In genomic region chr3:82995368-82995767, GRCm38 (mm10) we compare ENCODE assay signal across 8 mouse cellular contexts. TPM values are rescaled to one million over a fixed set of nuclear protein-coding genes. Genes with fewer than 3 reads are reported as not detected.
DNase-seq lines count a peak whose midpoint lies in the region; ATAC-seq and TF ChIP-seq lines count a peak whose summit lies in the region.

No protein-coding gene starts in this region.

- peak; percentile 46 for TF ChIP-seq CTCF in left cerebral cortex, adult 2 months (IDR thresholded peaks at IDR 0.05)

- no peak overlapping the region for H3K4me3 ChIP-seq in left cerebral cortex, adult 2 months
- H3K4me3 ChIP-seq in embryonic facial prominence, embryonic 12.5 days, result peak overlapping the region; percentile 24
- peak overlapping the region; percentile 24; the same call in 1 of the 2 replicates for H3K4me3 ChIP-seq in heart, embryonic 11.5 days (ENCODE audit: low read depth, low read length)
- H3K4me3 ChIP-seq in lung, embryonic 16.5 days (ENCODE audit: low read length), result peak overlapping the region; percentile 12; the same call in 1 of the 2 replicates

- WGBS in embryonic facial prominence, embryonic 12.5 days, result 4% methylated on average over 24 of the region's 24 CpGs
- 2% methylated on average over 24 of the region's 24 CpGs for WGBS in heart, embryonic 11.5 days (ENCODE audit: insufficient replicate concordance)
- 4% methylated on average over 24 of the region's 24 CpGs for WGBS in lung, embryonic 16.5 days

- no peak overlapping the region for H3K27ac ChIP-seq in left cerebral cortex, adult 2 months
- no peak overlapping the region for H3K27ac ChIP-seq in embryonic facial prominence, embryonic 12.5 days
- no peak overlapping the region for H3K27ac ChIP-seq in heart, embryonic 11.5 days (ENCODE audit: low read depth, low read length)
- H3K27ac ChIP-seq in lung, embryonic 16.5 days (ENCODE audit: low read length), result no peak overlapping the region

- peak overlapping the region; percentile 63 for H3K4me2 ChIP-seq in embryonic facial prominence, embryonic 12.5 days (replicated peaks)
- peak overlapping the region; percentile 58 for H3K4me2 ChIP-seq in heart, embryonic 11.5 days
- peak overlapping the region; percentile 40 for H3K4me2 ChIP-seq in lung, embryonic 16.5 days (ENCODE audit: low read depth, low read length)

- intact Hi-C loops in left cerebral cortex, adult 2 months (cut with DNase I), result no loop called here

- H3K4me1 ChIP-seq in embryonic facial prominence, embryonic 12.5 days, result peaks cover 6% of the 10 kb centered on the region; the same call in 1 of the 2 replicates
- no peaks in the 10 kb centered on the region; the same call in 1 of the 2 replicates for H3K4me1 ChIP-seq in heart, embryonic 11.5 days (ENCODE audit: control insufficient read depth, insufficient read depth, low read length)
- peaks cover 6% of the 10 kb centered on the region for H3K4me1 ChIP-seq in lung, embryonic 16.5 days (replicated peaks; ENCODE audit: control insufficient read depth, insufficient read depth, low read length)

- no peaks in the 10 kb centered on the region for H3K36me3 ChIP-seq in embryonic facial prominence, embryonic 12.5 days
- H3K36me3 ChIP-seq in heart, embryonic 11.5 days (ENCODE audit: control insufficient read depth, insufficient read depth, low read length), result no peaks in the 10 kb centered on the region
- no peaks in the 10 kb centered on the region for H3K36me3 ChIP-seq in lung, embryonic 16.5 days (ENCODE audit: control insufficient read depth, insufficient read depth, low read length)

- peaks cover 20% of the 10 kb centered on the region for H3K27me3 ChIP-seq in embryonic facial prominence, embryonic 12.5 days
- peaks cover 5% of the 10 kb centered on the region; the same call in 1 of the 2 replicates for H3K27me3 ChIP-seq in heart, embryonic 11.5 days (ENCODE audit: control insufficient read depth, insufficient read depth, low read length)
- peaks cover 2% of the 10 kb centered on the region; the same call in 1 of the 2 replicates for H3K27me3 ChIP-seq in lung, embryonic 16.5 days (ENCODE audit: control insufficient read depth, insufficient read depth, low read depth, low read length)

- ATAC-seq in embryonic facial prominence, embryonic 12.5 days (ENCODE audit: insufficient number of reproducible peaks, insufficient read depth, low FRiP score, low TSS enrichment), result peak; percentile 54
- peak; percentile 44; the same call in 1 of the 2 replicates for ATAC-seq in heart, embryonic 11.5 days (replicated peaks; ENCODE audit: insufficient number of reproducible peaks, low FRiP score, low TSS enrichment)
- peak; percentile 63 for ATAC-seq in lung, embryonic 16.5 days (ENCODE audit: low read depth)

- no peak for DNase-seq in left cerebral cortex, adult 2 months (ENCODE audit: extremely low spot score in 1 of 2, low spot score in 2 of 2)
- DNase-seq in left cerebral cortex, adult 11 months (ENCODE audit: low spot score), result no peak
- peak; percentile 49 for DNase-seq in kidney, adult 9 months
- DNase-seq in retina, postnatal 1 day, result peak; percentile 73
- DNase-seq in MN1 (ENCODE audit: low spot score), result no peak

- H3K9me3 ChIP-seq in embryonic facial prominence, embryonic 12.5 days, result no peaks in the 10 kb centered on the region
- H3K9me3 ChIP-seq in heart, embryonic 11.5 days (replicated peaks; ENCODE audit: control insufficient read depth, low read length), result no peaks in the 10 kb centered on the region
- no peaks in the 10 kb centered on the region for H3K9me3 ChIP-seq in lung, embryonic 16.5 days (ENCODE audit: control insufficient read depth, low read length)

- H3K9ac ChIP-seq in embryonic facial prominence, embryonic 12.5 days, result no peak overlapping the region
- H3K9ac ChIP-seq in heart, embryonic 11.5 days (ENCODE audit: low read depth, low read length), result no peak overlapping the region
- no peak overlapping the region for H3K9ac ChIP-seq in lung, embryonic 16.5 days (ENCODE audit: low read length)

RNA-seq across cellular contexts. Expression of gene Fgg, which starts 12.2 kb away (rescaled TPM):
- total RNA-seq in left cerebral cortex, adult 2 months (2021), result not detected
- 0.36 TPM in 1 of 2 replicates, not detected in the other for polyA plus RNA-seq in embryonic facial prominence, embryonic 12.5 days (2016; fragmentation: Nextera tagmentation; extraction: Ambion mirVana)
- 0.62 and 3.8 TPM in 2 replicates for polyA plus RNA-seq in heart, embryonic 11.5 days (2014; fragmentation: Nextera tagmentation; extraction: Ambion mirVana)
- 1.5 and 16.1 TPM in 2 replicates for polyA plus RNA-seq in lung, embryonic 16.5 days (2015; fragmentation: Nextera tagmentation; extraction: Ambion mirVana)

RNA-seq across cellular contexts. Expression of gene Fga, which starts 30.5 kb away (rescaled TPM):
- not detected for total RNA-seq in left cerebral cortex, adult 2 months (2021)
- 0.06 and 0.14 TPM in 2 replicates for polyA plus RNA-seq in embryonic facial prominence, embryonic 12.5 days (2016; fragmentation: Nextera tagmentation; extraction: Ambion mirVana)
- polyA plus RNA-seq in heart, embryonic 11.5 days (2014; fragmentation: Nextera tagmentation; extraction: Ambion mirVana), result 0.52 and 2.7 TPM in 2 replicates
- 1.9 and 19.9 TPM in 2 replicates for polyA plus RNA-seq in lung, embryonic 16.5 days (2015; fragmentation: Nextera tagmentation; extraction: Ambion mirVana)

RNA-seq across cellular contexts. Expression of gene Fgb, which starts 54.3 kb away (rescaled TPM):
- not detected for total RNA-seq in left cerebral cortex, adult 2 months (2021)
- 0.08 TPM in 2 replicates for polyA plus RNA-seq in embryonic facial prominence, embryonic 12.5 days (2016; fragmentation: Nextera tagmentation; extraction: Ambion mirVana)
- polyA plus RNA-seq in heart, embryonic 11.5 days (2014; fragmentation: Nextera tagmentation; extraction: Ambion mirVana), result 0.59 and 3.4 TPM in 2 replicates
- 0.78 and 10.6 TPM in 2 replicates for polyA plus RNA-seq in lung, embryonic 16.5 days (2015; fragmentation: Nextera tagmentation; extraction: Ambion mirVana)

RNA-seq across cellular contexts. Expression of gene Plrg1, which starts 60.0 kb away (rescaled TPM):
- total RNA-seq in left cerebral cortex, adult 2 months (2021), result 10 to 100 TPM; 39.4 to 42.4 TPM
- 116 and 118 TPM in 2 replicates for polyA plus RNA-seq in embryonic facial prominence, embryonic 12.5 days (2016; fragmentation: Nextera tagmentation; extraction: Ambion mirVana)
- 64.1 and 73.2 TPM in 2 replicates for polyA plus RNA-seq in heart, embryonic 11.5 days (2014; fragmentation: Nextera tagmentation; extraction: Ambion mirVana)
- polyA plus RNA-seq in lung, embryonic 16.5 days (2015; fragmentation: Nextera tagmentation; extraction: Ambion mirVana), result 94.8 and 99.0 TPM in 2 replicates

Comparison
In these comparisons a context has a peak if more than half of its experiments do, and no peak if none do; other contexts are left out.
1. DNase-seq: peak in kidney, adult 9 months (single experiment) and retina, postnatal 1 day (single experiment); none in left cerebral cortex, adult 2 months (0 of 2), left cerebral cortex, adult 11 months (single experiment) and MN1 (single experiment).
2. Peak in every context shown above with its lines, with median percentiles within 50 percentile points of each other: ATAC-seq and H3K4me2 ChIP-seq.